Mouse (Mus musculus) liver, postnatal 0 days (tissue): ENCODE measurements around the gene Ctf1. TPM values are rescaled to one million over a fixed set of nuclear protein-coding genes. Genes with fewer than 3 reads are reported as not detected.
"Not testable (repeated sequence)": the region's sequence is repeated elsewhere in the genome, so short reads cannot be mapped to it uniquely, and the experiment has no call there.

Experiments used
- ATAC-seq: fragments of 200-750 bp; cut with Nextera tagmentation; 2 replicates; pipeline ENCODE4 v1.8.0; 2017; ENCODE audit warnings: mild to moderate bottlenecking, moderate library complexity
- DNase-seq: peaks from one replicate; pipeline ENCODE4 v3.0.0-alpha.2; 2016
- H3K27ac ChIP-seq: fragments of 300-500 bp; sonication (generic); 2 replicates; pipeline ENCODE4 v1.5.1; 2014; ENCODE audit warnings: antibody characterized with exemption, moderate library complexity, mild to moderate bottlenecking, low read depth
- H3K27me3 ChIP-seq: fragments of 300-500 bp; sonication (generic); 2 replicates; pipeline ENCODE4 v1.6.1; 2014; ENCODE audit warnings: low read length, control low read depth, mixed read lengths; ENCODE audit not compliant: insufficient read depth
- H3K36me3 ChIP-seq: fragments of 300-500 bp; sonication (generic); replicated peaks from 2 replicates; pipeline ENCODE4 v1.6.1; 2014; ENCODE audit warnings: mild to moderate bottlenecking, control low read depth, low read length, moderate library complexity, mixed read lengths; ENCODE audit not compliant: insufficient read depth
- H3K4me1 ChIP-seq: fragments of 300-500 bp; sonication (generic); 2 replicates; pipeline ENCODE4 v1.6.1; 2014; ENCODE audit warnings: antibody characterized with exemption, mild to moderate bottlenecking, control low read depth; ENCODE audit not compliant: insufficient read depth
- H3K4me2 ChIP-seq: fragments of 300-500 bp; sonication (generic); 2 replicates; pipeline ENCODE4 v1.6.1; 2014; ENCODE audit warnings: low read depth, mild to moderate bottlenecking, low read length, moderate library complexity, mixed read lengths
- H3K4me3 ChIP-seq: fragments of 300-500 bp; sonication (generic); 2 replicates; pipeline ENCODE4 v1.5.1; 2014; ENCODE audit warnings: low read depth, low read length
- H3K9ac ChIP-seq: fragments of 300-500 bp; sonication (generic); replicated peaks from 2 replicates; pipeline ENCODE4 v1.6.1; 2014; ENCODE audit warnings: mild to moderate bottlenecking, moderate library complexity
- H3K9me3 ChIP-seq: fragments of 300-500 bp; sonication (generic); 2 replicates; pipeline ENCODE4 v1.6.1; 2016; ENCODE audit warnings: mild to moderate bottlenecking, control low read depth, low read length, mixed read lengths
- CTCF ChIP-seq: sonication (generic); IDR thresholded peaks from 2 replicates; pipeline ENCODE4 v1.5.1; 2016; ENCODE audit warnings: antibody characterized with exemption, low read depth
- EP300 ChIP-seq: IDR thresholded peaks from 2 replicates; pipeline ENCODE4 v1.6.1; 2016; ENCODE audit warnings: antibody characterized with exemption, low read depth, mild to moderate bottlenecking
- WGBS: fragments of 180-500 bp; shearing (Covaris S2); extraction: QIAGEN DNeasy Blood & Tissue Kit; methylation state at CpG from one replicate; pipeline ENCODE4 v1.1.7; 2014; ENCODE audit not compliant: insufficient replicate concordance; 5-methylcytosine and 5-hydroxymethylcytosine counted together
- polyA plus RNA-seq: library from polyadenylated mRNA; unstranded; fragments of >200 nt; fragmentation: Nextera tagmentation; extraction: Ambion mirVana; gene quantifications from 2 replicates; pipeline ENCODE4 v1.2.1, GENCODE M21; 2015

Ctf1 gene
- polyA plus RNA-seq, 1 experiment from 2014 or later = 7.9 TPM

DNA sequence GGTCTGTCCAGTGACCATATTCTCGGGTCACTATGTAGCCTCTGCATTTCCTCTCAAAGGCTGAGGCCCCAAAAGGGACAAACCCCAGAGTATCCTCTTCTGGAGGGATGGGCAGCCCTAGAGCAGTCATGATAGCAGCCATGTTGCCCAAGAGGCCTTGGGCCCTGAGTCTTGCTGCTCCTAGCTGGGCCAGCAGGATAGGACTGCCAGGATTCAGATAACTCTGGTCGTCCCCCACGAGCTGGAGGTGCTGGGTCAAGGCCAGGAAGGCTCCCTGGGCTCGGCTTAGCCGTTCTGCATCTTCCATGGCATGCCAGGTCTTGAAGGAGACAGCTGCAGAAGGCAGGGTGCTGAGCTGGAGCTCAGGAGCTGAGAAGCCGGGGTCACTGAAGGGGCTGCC, 6.7 kb downstream of the Ctf1 start:
- H3K27ac ChIP-seq = no peak overlapping the region
- 0 out of 2 replicates have a peak, but pooled peaks cover 3% of the 10 kb centered on the region for H3K36me3 ChIP-seq
- WGBS = 80% methylated on average over 6 of the region's 6 CpGs
- H3K9ac ChIP-seq = no peak overlapping the region
- no peaks in the 10 kb centered on the region for H3K27me3 ChIP-seq
- DNase-seq (no peak), ATAC-seq (no peak)
- H3K9me3 ChIP-seq = no peaks in the 10 kb centered on the region
- no peak for TF ChIP-seq EP300
- no peak for TF ChIP-seq CTCF
- peaks cover 9% of the 10 kb centered on the region for H3K4me1 ChIP-seq
- no peak overlapping the region for H3K4me2 ChIP-seq
- H3K4me3 ChIP-seq = no peak overlapping the region

DNA sequence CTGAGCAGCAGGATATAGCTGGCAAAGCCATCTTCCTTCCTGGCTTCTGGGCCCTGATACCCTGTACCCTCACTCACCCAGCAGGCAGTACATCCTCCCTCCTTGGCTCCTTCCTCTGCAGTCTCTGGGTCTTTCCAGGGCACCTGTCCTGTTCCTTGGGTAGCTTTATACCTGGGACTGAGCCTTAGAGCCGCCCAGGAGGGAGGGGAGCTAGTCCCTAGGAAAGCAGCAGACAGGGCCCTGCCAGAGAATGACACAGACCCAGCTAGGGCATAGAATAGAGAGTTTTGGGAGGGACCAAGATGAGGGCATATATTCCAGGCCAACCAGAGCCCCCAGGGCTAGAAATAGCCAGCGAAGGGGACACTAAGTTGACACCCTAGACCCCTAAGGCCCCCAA, 13.0 kb downstream of the Ctf1 start:
- no peak overlapping the region for H3K4me3 ChIP-seq
- no peak overlapping the region for H3K27ac ChIP-seq
- TF ChIP-seq CTCF (no peak), EP300 (no peak)
- no peak overlapping the region for H3K9ac ChIP-seq
- ATAC-seq (no peak), DNase-seq (no peak)
- no peaks in the 10 kb centered on the region for H3K27me3 ChIP-seq
- no peaks in the 10 kb centered on the region for H3K4me1 ChIP-seq
- H3K4me2 ChIP-seq = no peak overlapping the region
- H3K36me3 ChIP-seq = no peaks in the 10 kb centered on the region
- no peaks in the 10 kb centered on the region for H3K9me3 ChIP-seq
- WGBS = 58% methylated on average over 2 of the region's 2 CpGs

DNA sequence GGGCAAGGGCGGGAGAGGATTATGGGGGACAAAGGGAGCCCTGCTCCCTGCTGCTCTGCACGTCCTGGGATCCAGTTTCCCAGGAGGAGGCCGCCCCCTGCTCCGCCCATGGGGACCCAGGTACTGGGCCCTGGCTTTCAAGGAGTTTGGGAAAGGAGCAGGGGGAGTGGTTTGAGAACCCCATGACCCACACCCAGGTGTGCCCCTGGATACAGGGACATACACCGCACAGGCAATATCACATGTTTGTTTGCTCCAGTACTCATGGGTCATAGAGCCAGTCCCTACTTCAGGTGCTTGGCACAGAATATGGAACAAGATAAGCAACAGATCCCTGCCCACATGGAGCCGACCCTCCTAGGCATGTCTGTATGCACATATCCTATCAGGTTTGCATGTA, 13.4 kb downstream of the Ctf1 start:
- Histone ChIP-seq H3K9me3 (no peaks in the 10 kb centered on the region), H3K4me1 (no peaks in the 10 kb centered on the region), H3K9ac (no peak overlapping the region), H3K4me3 (no peak overlapping the region), H3K36me3 (no peaks in the 10 kb centered on the region), H3K27me3 (no peaks in the 10 kb centered on the region), H3K27ac (no peak overlapping the region), H3K4me2 (no peak overlapping the region)
- DNase-seq (no peak), ATAC-seq (no peak)
- TF ChIP-seq EP300 = no peak
- no peak for TF ChIP-seq CTCF
- 71% methylated on average over 6 of the region's 6 CpGs for WGBS

DNA sequence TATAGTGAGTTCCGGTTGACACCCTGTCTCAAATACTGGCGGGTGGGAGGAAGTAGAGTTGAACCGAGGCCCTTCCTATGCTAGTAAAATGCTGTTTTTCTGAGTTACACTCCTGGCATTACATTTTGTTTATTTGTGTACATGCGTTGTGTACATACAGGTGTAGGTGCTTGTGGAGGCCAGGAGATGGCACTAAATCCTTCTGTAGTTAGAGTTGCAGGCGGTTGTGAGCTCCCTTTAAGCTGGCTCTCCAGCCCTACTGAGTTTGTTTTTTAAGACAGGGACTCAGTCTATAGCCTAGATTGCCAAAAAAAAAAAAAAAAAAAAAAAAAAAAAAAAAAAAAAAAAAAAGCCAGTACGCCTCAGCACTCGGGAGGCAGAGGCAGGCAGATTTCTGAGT, 15.4 kb downstream of the Ctf1 start:
- ATAC-seq (no peak), DNase-seq (no peak)
- Histone ChIP-seq H3K27me3 (no peaks in the 10 kb centered on the region), H3K36me3 (no peaks in the 10 kb centered on the region), H3K9ac (no peak overlapping the region), H3K4me1 (no peaks in the 10 kb centered on the region), H3K27ac (no peak overlapping the region), H3K9me3 (no peaks in the 10 kb centered on the region), H3K4me2 (no peak overlapping the region), H3K4me3 (no peak overlapping the region)
- 65% methylated on average over 7 of the region's 7 CpGs for WGBS
- TF ChIP-seq EP300 (no peak), CTCF (peak; percentile 44)

DNA sequence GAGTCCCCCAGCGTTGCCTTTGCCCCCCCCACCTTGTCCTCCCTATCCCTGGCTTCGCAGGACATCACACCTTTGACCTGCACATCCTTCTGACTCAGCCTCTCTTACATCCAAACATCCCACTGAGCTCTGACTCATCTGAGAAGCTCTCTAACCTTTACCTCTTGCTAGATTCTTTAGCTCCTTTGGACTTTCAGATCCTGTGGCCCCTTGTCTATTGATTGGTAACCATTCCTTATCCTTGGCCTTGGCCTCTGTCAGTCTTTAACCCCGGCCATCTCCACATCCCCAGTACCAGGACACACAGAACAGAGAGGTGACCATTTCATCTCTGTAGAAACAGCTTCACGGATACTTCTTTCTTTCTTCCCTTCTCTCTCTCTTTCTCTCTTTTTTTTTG, 17.6 kb downstream of the Ctf1 start:
- Histone ChIP-seq H3K4me1 (no peaks in the 10 kb centered on the region), H3K36me3 (no peaks in the 10 kb centered on the region), H3K4me3 (no peak overlapping the region), H3K4me2 (no peak overlapping the region), H3K9ac (no peak overlapping the region), H3K9me3 (no peaks in the 10 kb centered on the region), H3K27ac (no peak overlapping the region), H3K27me3 (no peaks in the 10 kb centered on the region)
- no peak for TF ChIP-seq CTCF
- no peak for DNase-seq
- 63% methylated on average over 4 of the region's 4 CpGs for WGBS
- no peak for ATAC-seq

DNA sequence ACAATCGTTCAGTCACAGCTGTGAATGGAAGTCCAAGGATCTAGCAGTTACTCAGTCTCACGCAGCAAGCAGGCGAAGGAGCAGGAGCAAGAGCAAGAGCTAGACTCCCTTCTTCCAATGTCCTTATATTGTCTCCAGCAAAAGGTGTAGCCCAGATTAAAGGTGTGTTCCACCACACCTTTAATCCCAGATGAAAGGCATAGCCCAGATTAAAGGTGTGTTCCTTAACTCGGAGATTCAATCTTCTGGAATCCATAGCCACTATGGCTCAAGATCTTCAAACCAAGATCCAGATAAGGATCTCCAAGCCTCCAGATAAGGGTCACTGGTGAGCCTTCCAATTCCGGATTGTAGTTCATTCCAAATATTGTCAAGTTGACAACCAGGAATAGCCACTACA, 19.5 kb downstream of the Ctf1 start, which contains the start of gene Ctf2:
Gene Ctf2 (minus strand): TSS at position 101 of the 400 bp plus-strand sequence.
- H3K4me2 ChIP-seq, H3K36me3 ChIP-seq, ATAC-seq, H3K9ac ChIP-seq, DNase-seq, H3K27ac ChIP-seq, H3K27me3 ChIP-seq, H3K4me3 ChIP-seq, H3K9me3 ChIP-seq, H3K4me1 ChIP-seq: not testable (repeated sequence)
- WGBS = no CpG with 5 or more reads among the region's 5 CpGs

DNA sequence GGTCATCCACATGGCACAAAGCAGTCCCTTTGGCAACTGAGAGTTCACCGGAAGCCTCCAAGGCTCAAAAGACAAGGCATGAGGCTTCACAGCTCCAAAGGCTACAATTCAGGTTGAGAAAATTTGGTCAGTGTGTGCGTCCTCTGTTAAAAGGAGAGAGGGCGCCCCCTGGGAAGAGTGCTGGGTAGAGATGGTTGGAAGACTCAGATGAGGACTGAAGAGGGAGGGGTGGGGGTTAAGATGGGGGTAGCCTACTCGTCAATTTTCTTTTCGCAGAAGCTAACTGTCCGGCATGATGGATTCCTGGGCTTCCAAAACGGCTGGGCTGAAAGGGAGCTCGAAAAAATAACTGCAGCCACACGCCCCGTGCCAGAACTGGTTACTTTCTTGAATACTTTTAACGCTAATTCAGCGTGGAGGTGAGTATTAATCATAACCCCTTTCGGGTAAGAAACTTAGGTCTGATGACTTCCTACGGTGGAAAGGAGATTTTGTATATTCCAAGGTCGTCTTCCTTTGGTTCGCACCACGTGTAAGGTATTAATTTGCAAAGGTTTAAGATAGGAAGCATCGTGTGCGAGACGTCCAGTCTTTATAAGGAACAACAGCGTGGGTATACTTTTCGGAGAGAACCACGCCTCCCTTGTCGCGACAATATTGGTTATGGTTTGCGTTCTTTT, 32.0 kb downstream of the Ctf1 start, which contains the start of gene Fbxl19:
Gene Fbxl19 (plus strand): TSS at position 178 of the 680 bp plus-strand sequence.
- DNase-seq = peak; percentile 77
- WGBS = under 1% methylated on average over 26 of the region's 26 CpGs
- Histone ChIP-seq H3K36me3 (peaks cover 2% of the 10 kb centered on the region), H3K9ac (peak within 1 kb of the TSS; percentile 62), H3K4me3 (peak within 1 kb of the TSS; percentile 65), H3K4me1 (peaks cover 19% of the 10 kb centered on the region), H3K27ac (peak within 1 kb of the TSS; percentile 78; the same call in 1 of the 2 replicates), H3K9me3 (no peaks in the 10 kb centered on the region), H3K4me2 (peak within 1 kb of the TSS; percentile 99), H3K27me3 (no peaks in the 10 kb centered on the region)
- no peak for ATAC-seq
- TF ChIP-seq CTCF (peak; percentile 75), EP300 (no peak)
